Mouse (Mus musculus): ENCODE results near the gene Lsm12. TPM values are rescaled to one million over a fixed set of nuclear protein-coding genes. Genes with fewer than 3 reads are reported as not detected.
A peak's percentile ranks its signal among the peaks of the same experiment; 100 is the strongest.

The Lsm12 gene
- total and polyA plus RNA-seq, 3 experiments: 66.9 to 185 (median 78.9) TPM

DNA sequence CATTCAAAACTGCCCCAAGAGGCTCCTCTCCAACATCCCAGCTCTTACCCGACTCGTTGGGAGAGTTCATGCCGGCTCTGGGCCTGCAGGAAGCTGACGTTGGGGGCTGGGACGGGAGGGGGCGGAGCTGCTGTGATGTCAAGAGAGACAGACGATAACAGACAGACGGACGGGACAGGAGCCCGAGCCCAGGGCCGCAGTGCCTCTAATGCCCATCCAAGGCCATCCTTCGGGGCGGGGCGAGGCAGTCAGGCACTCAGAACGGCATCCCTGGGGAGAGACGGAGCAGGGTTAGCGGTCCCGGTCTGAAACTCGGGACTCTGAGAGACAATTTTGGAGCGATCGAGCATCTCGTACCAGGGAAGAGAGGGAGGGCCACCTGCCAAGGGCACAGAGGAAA, 39.6 kb upstream of the Lsm12 start:
- Histone ChIP-seq H3K9ac (ENCODE audit: insufficient read depth, low read depth) (no peak overlapping the region), H3K4me1 (ENCODE audit: control insufficient read depth in 1 of 2, insufficient read depth in 2 of 2) (peaks cover 12 to 44% of the 10 kb centered on the region in 2 experiments)
- dilution Hi-C loops (cut with MboI; ENCODE audit: extremely low pct_ligation_motif_present, extremely low pct_unique_long_range_greater_than_20kb, low sequenced_read_pairs): no loop called here

DNA sequence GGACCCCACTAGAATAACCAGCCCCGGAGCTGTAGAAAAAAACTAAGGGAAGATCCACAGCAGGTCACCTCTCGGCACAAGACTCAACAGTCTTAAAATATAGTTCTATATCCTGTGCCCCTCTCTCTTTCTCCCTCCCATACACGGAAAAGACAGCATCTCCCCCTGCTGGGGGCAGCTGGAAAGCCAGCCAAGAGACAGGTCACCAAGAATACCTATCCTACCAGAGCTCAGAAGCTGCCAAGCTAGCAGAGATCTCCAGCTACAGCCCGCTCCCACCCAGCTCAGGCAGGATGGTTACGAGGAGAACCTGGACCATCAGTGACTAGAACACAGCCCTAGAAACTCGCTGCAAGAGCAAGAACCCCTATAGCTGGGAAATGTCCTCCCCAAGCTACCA, 38.1 kb upstream of the Lsm12 start:
- H3K4me3 ChIP-seq (replicated peaks in 1 of 3; ENCODE audit: low read depth in 2 of 3, low read length in 2 of 3, poor library complexity in 1 of 3): no peak overlapping the region
- H3K79me2 ChIP-seq (replicated peaks; ENCODE audit: control insufficient read depth, extremely low read depth, insufficient read depth, poor library complexity, severe bottlenecking): no peaks in the 10 kb centered on the region
- H3K9me3 ChIP-seq (replicated peaks; ENCODE audit: low read length): no peaks in the 10 kb centered on the region
- H3K27ac ChIP-seq (ENCODE audit: insufficient read depth, low read depth): no peak overlapping the region
- H3K9ac ChIP-seq (ENCODE audit: insufficient read depth, low read depth): no peak overlapping the region
- peak; percentile 87 for DNase-seq (ENCODE audit: extremely low read depth)
- H3K4me2 ChIP-seq (ENCODE audit: insufficient read depth, low read depth, poor library complexity, severe bottlenecking): no peak overlapping the region
- H3K4me1 ChIP-seq (ENCODE audit: control insufficient read depth in 1 of 2, insufficient read depth in 2 of 2): peaks cover 23 to 54% of the 10 kb centered on the region in 2 experiments
- peaks cover 0 to 8% of the 10 kb centered on the region in 2 experiments for H3K36me3 ChIP-seq (replicated peaks in 1 of 2; ENCODE audit: control insufficient read depth in 1 of 2, insufficient read depth in 1 of 2, low read length in 1 of 2)
- H3K27me3 ChIP-seq (replicated peaks): peaks cover 8% of the 10 kb centered on the region
- dilution Hi-C loops (cut with MboI; ENCODE audit: extremely low pct_ligation_motif_present, extremely low pct_unique_long_range_greater_than_20kb, low sequenced_read_pairs): no loop called here
- in situ Hi-C loops (cut with MboI; ENCODE audit: low pct_ligation_motif_present, low pct_unique_long_range_greater_than_20kb, low sequenced_read_pairs): loop anchor here (5.0 kb wide), 1 partner anchor 66 kb away; the partner anchor contains the start of gene Tmem101
- TF ChIP-seq CHD2 (IDR thresholded peaks at IDR 0.05; ENCODE audit: low read length): no peak
- TF ChIP-seq UBTF (IDR thresholded peaks at IDR 0.05; ENCODE audit: low read depth, low read length): no peak
- no peak for TF ChIP-seq GABPA (IDR thresholded peaks at IDR 0.05; ENCODE audit: insufficient replicate concordance, low read depth, low read length)
- no peak for TF ChIP-seq PAX5 (IDR thresholded peaks at IDR 0.05; ENCODE audit: low read length)
- TF ChIP-seq ELF1 (IDR thresholded peaks at IDR 0.05; ENCODE audit: low read depth, low read length): peak; percentile 45; the same call in 1 of the 2 replicates
- no peak for TF ChIP-seq EP300 (IDR thresholded peaks at IDR 0.05; ENCODE audit: low read length)
- TF ChIP-seq ZKSCAN1 (IDR thresholded peaks at IDR 0.05; ENCODE audit: borderline replicate concordance, low read depth, low read length): no peak
- peak; percentile 76 for TF ChIP-seq MAZ (IDR thresholded peaks at IDR 0.05; ENCODE audit: low read depth, low read length)
- TF ChIP-seq HCFC1 (IDR thresholded peaks at IDR 0.05; ENCODE audit: low read depth, low read length): peak; percentile 24; the same call in 1 of the 2 replicates
- no peak for TF ChIP-seq MXI1 (IDR thresholded peaks at IDR 0.05; ENCODE audit: low read depth, low read length)
- no peak for TF ChIP-seq BHLHE40 (IDR thresholded peaks at IDR 0.05; ENCODE audit: low read depth, low read length)
- no peak for TF ChIP-seq ZNF384 (IDR thresholded peaks at IDR 0.05; ENCODE audit: low read depth, low read length)
- TF ChIP-seq E2F4 (IDR thresholded peaks at IDR 0.05; ENCODE audit: insufficient replicate concordance, low read depth, low read length): no peak
- no peak for TF ChIP-seq ZMIZ1 (IDR thresholded peaks at IDR 0.05; ENCODE audit: low read depth, low read length)
- no peak for TF ChIP-seq POLR2AphosphoS2 (IDR thresholded peaks at IDR 0.05; ENCODE audit: low read depth, low read length)
- TF ChIP-seq ZC3H11A (IDR thresholded peaks at IDR 0.05; ENCODE audit: low read depth, low read length): peak; percentile 35
- TF ChIP-seq SIN3A (IDR thresholded peaks at IDR 0.05; ENCODE audit: low read length): peak; percentile 48; the same call in 1 of the 2 replicates
- peak; percentile 92 for TF ChIP-seq SMC3 (IDR thresholded peaks at IDR 0.05; ENCODE audit: low read depth, low read length)
- TF ChIP-seq MYC (IDR thresholded peaks at IDR 0.05; ENCODE audit: low read depth, low read length): no peak
- TF ChIP-seq TBP (conservative IDR thresholded peaks at IDR 0.05; ENCODE audit: low read depth, low read length): no peak
- TF ChIP-seq JUN (IDR thresholded peaks at IDR 0.05; ENCODE audit: insufficient read depth, low read depth, low read length): no peak
- no peak for TF ChIP-seq CHD1 (IDR thresholded peaks at IDR 0.05; ENCODE audit: low read depth, low read length)
- no peak for TF ChIP-seq TCF12 (IDR thresholded peaks at IDR 0.05; ENCODE audit: low read depth, low read length)
- no peak for TF ChIP-seq USF1 (IDR thresholded peaks at IDR 0.05; ENCODE audit: low read depth, low read length)
- no peak for TF ChIP-seq MAFK (IDR thresholded peaks at IDR 0.05; ENCODE audit: insufficient replicate concordance, low read length)
- TF ChIP-seq KAT2A (IDR thresholded peaks at IDR 0.05; ENCODE audit: insufficient replicate concordance, low read length): no peak
- no peak for TF ChIP-seq MAX (IDR thresholded peaks at IDR 0.05; ENCODE audit: low read length)
- peak; percentile 82 to 96 for TF ChIP-seq CTCF (conservative IDR thresholded peaks at IDR 0.05 in 1 of 2, IDR thresholded peaks at IDR 0.05 in 1 of 2; ENCODE audit: low read depth in 2 of 2, low read length in 2 of 2)

More for the DNA sequence above, 39.6 kb upstream of the Lsm12 start:
- peaks cover 24% of the 10 kb centered on the region for H3K27me3 ChIP-seq (replicated peaks)
- TF ChIP-seq MAZ (IDR thresholded peaks at IDR 0.05; ENCODE audit: low read depth, low read length): no peak
- no peak for TF ChIP-seq NRF1 (IDR thresholded peaks at IDR 0.05; ENCODE audit: low read depth, low read length)
- no peak for TF ChIP-seq TBP (conservative IDR thresholded peaks at IDR 0.05; ENCODE audit: low read depth, low read length)
- no peak for TF ChIP-seq SIN3A (IDR thresholded peaks at IDR 0.05; ENCODE audit: low read length)
- TF ChIP-seq BHLHE40 (IDR thresholded peaks at IDR 0.05; ENCODE audit: low read depth, low read length): no peak
- no peak for TF ChIP-seq CTCF (conservative IDR thresholded peaks at IDR 0.05 in 1 of 2, IDR thresholded peaks at IDR 0.05 in 1 of 2; ENCODE audit: low read depth in 2 of 2, low read length in 2 of 2)
- no peak for TF ChIP-seq ZKSCAN1 (IDR thresholded peaks at IDR 0.05; ENCODE audit: borderline replicate concordance, low read depth, low read length)
- no peak for TF ChIP-seq TCF12 (IDR thresholded peaks at IDR 0.05; ENCODE audit: low read depth, low read length)
- no peak for TF ChIP-seq ELF1 (IDR thresholded peaks at IDR 0.05; ENCODE audit: low read depth, low read length)
- TF ChIP-seq USF2 (conservative IDR thresholded peaks at IDR 0.05; ENCODE audit: low read depth, low read length): no peak
- TF ChIP-seq MAX (IDR thresholded peaks at IDR 0.05; ENCODE audit: low read length): no peak
- TF ChIP-seq MYC (IDR thresholded peaks at IDR 0.05; ENCODE audit: low read depth, low read length): no peak
- no peak for TF ChIP-seq CHD1 (IDR thresholded peaks at IDR 0.05; ENCODE audit: low read depth, low read length)
- TF ChIP-seq MXI1 (IDR thresholded peaks at IDR 0.05; ENCODE audit: low read depth, low read length): no peak
- TF ChIP-seq E2F4 (IDR thresholded peaks at IDR 0.05; ENCODE audit: insufficient replicate concordance, low read depth, low read length): no peak
- TF ChIP-seq ETS1 (conservative IDR thresholded peaks at IDR 0.05; ENCODE audit: low read depth, low read length): no peak
- no peaks in the 10 kb centered on the region for H3K79me2 ChIP-seq (replicated peaks; ENCODE audit: control insufficient read depth, extremely low read depth, insufficient read depth, poor library complexity, severe bottlenecking)
- DNase-seq (ENCODE audit: extremely low read depth): no peak
- in situ Hi-C loops (cut with MboI; ENCODE audit: low pct_ligation_motif_present, low pct_unique_long_range_greater_than_20kb, low sequenced_read_pairs): loop anchor here (5.0 kb wide), 3 partner anchors 32 to 67 kb away; partner anchors contain the start of gene Tmem101
- H3K27ac ChIP-seq (ENCODE audit: insufficient read depth, low read depth): no peak overlapping the region
- H3K4me3 ChIP-seq (replicated peaks in 1 of 3; ENCODE audit: low read depth in 2 of 3, low read length in 2 of 3, poor library complexity in 1 of 3): no peak overlapping the region
- H3K36me3 ChIP-seq (replicated peaks in 1 of 2; ENCODE audit: control insufficient read depth in 1 of 2, insufficient read depth in 1 of 2, low read length in 1 of 2): peaks cover 0 to 8% of the 10 kb centered on the region in 2 experiments
- no peaks in the 10 kb centered on the region for H3K9me3 ChIP-seq (replicated peaks; ENCODE audit: low read length)
- no peak overlapping the region for H3K4me2 ChIP-seq (ENCODE audit: insufficient read depth, low read depth, poor library complexity, severe bottlenecking)
